Mouse (Mus musculus) spleen, postnatal 0 days (tissue): Measurements from ENCODE around the gene Prg3. TPM values are rescaled to one million over a fixed set of nuclear protein-coding genes. Genes with fewer than 3 reads are reported as not detected.

Experiments used
- polyA plus RNA-seq: library from polyadenylated mRNA; unstranded; fragments of >200 nt; fragmentation: Nextera tagmentation; extraction: Ambion mirVana; gene quantifications from 2 replicates; pipeline ENCODE4 v1.2.1, GENCODE M21; 2015

Prg3 gene
- 1.6 and 3.1 TPM in 2 replicates for polyA plus RNA-seq

DNA sequence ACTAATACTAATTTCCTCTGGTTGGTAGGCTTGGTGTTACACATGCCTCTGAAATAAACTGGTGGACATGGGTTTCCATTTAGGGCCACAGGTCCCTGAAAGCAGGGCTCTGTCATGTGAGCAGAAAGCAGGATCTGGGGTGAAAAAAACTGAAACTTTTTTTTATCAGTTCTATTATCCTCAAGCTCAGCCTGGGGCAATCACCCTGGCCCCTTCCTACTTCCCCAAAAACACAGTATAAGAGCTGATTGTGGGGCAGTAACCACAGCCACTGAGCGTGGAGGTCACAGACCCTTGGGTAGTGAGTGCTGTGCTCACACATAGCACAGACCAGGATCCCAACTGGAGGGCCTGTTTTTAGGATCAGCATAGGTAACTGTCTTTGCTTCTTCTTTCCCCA is at the start of gene Prg3:
Prg3 (plus strand) TSS at position 286 of the 400 bp plus-strand sequence.

GRCm38 (mm10) chr2:84980188-84980587 is 7.8 kb upstream of the Prg3 start, which contains the start of gene Prg2:
TSS of gene Prg2 (plus strand) at chr2:84980461.

DNA sequence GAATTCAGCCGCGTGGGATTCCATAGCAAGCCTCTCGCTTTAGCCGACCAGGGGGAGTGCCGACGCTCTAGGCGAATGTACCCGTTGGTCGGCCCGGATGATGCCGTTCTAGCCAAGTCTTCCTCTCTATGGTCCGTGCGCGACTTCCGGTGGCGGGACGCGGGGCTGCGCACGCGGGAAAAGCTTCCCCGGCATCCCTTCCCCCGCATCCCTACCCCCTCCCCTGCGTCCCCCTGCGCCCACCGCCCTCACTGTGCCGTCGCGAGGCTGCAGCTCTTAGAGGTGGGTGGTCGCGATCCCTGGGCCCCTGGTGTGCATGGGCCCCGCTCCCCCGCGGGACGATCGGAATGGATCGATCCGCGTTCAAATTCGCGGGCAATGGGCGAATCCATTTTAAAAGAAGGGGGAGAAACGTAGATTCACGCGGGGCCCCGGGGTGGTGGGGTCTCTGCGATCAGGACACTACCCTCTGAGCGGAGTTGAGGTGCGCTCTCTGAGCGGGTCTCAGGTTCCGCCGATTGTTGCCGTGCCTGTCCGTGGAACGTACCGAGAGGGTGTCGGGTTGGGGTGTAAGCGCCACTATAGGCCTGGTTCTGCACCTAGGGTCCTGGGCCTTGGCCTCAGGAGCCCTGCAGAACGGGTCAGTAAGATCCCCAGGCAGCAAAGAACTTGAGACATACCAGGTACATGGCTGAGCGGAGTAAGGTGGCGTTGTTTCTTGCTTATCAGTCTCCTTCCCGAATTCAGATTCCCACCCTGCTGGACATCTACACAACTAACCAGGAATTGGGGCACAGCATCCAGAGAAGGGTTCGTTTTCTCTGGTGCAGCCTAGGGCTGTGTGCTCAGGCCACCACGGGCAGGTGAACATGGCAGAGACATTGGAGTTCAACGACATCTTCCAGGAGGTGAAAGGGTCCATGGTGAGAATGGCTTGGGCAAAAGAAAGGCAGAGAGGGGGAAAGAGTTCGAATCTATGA is 49.3 kb downstream of the Prg3 start, which contains the start of the genes Ssrp1 and P2rx3:
Ssrp1 (plus strand) TSS at position 188 of the 980 bp plus-strand sequence.
P2rx3 (minus strand) TSS at position 416 of the 980 bp plus-strand sequence.

Other genes with a start within 250 kb of the Prg3 start
- gene Gm19426, start 244.6 kb upstream of the Prg3 start, polyA plus RNA-seq, result 3.4 and 3.5 TPM in 2 replicates
- 57.2 and 70.1 TPM in 2 replicates for gene Serping1, start 212.8 kb upstream of the Prg3 start, polyA plus RNA-seq
- gene Ube2l6, start 189.4 kb upstream of the Prg3 start, polyA plus RNA-seq, result 407 and 411 TPM in 2 replicates
- gene Smtnl1, start 165.6 kb upstream of the Prg3 start, polyA plus RNA-seq, result 0.11 and 0.15 TPM in 2 replicates
- 48.2 and 52.4 TPM in 2 replicates for gene Timm10, start 161.2 kb upstream of the Prg3 start, polyA plus RNA-seq
- 117 and 135 TPM in 2 replicates for gene Slc43a1, start 149.4 kb upstream of the Prg3 start, polyA plus RNA-seq
- gene Rtn4rl2, start 101.5 kb upstream of the Prg3 start, polyA plus RNA-seq, result 0.16 and 0.49 TPM in 2 replicates
- 107 and 119 TPM in 2 replicates for gene Slc43a3, start 51.6 kb upstream of the Prg3 start, polyA plus RNA-seq
- gene Prg2, start 7.8 kb upstream of the Prg3 start, polyA plus RNA-seq, result 9.3 and 11.5 TPM in 2 replicates
- gene Ssrp1, start 49.0 kb downstream of the Prg3 start, polyA plus RNA-seq, result 167 and 180 TPM in 2 replicates
- 0.32 and 0.45 TPM in 2 replicates for gene P2rx3, start 49.2 kb downstream of the Prg3 start, polyA plus RNA-seq
- 6.3 and 8.5 TPM in 2 replicates for gene Tnks1bp1, start 59.8 kb downstream of the Prg3 start, polyA plus RNA-seq
- gene Aplnr, start 148.0 kb downstream of the Prg3 start, polyA plus RNA-seq, result 28.2 and 35.2 TPM in 2 replicates
- 0.08 and 0.12 TPM in 2 replicates for gene Lrrc55, start 209.0 kb downstream of the Prg3 start, polyA plus RNA-seq